In genomic region chr5:96797465-96797864, GRCm38 (mm10) we compare ENCODE assay signal across 21 mouse cellular contexts. TPM values are rescaled to one million over a fixed set of nuclear protein-coding genes. Genes with fewer than 3 reads are reported as not detected.
DNase-seq lines count a peak whose midpoint lies in the region; ATAC-seq and TF ChIP-seq lines count a peak whose summit lies in the region.
"Had no signal": no experiment of that assay in that cellular context is flagged by ENCODE, and none has a peak within 500 bp of the region (broad histone marks: within the 10 kb centered on the region; RNA-seq: fewer than 3 reads in every experiment).

No protein-coding gene starts in this region.

- DNase-seq in gastrocnemius, adult 2 months: no peak
- no peak for DNase-seq in gastrocnemius, postnatal 36 days
- DNase-seq in heart, adult 11 months: peak; percentile 53
- no peak for DNase-seq in heart, adult 8-10 months (ENCODE audit: low spot score)
- DNase-seq in lung, postnatal 0 days (ENCODE audit: low spot score): peak; percentile 57
- DNase-seq in lung, postnatal 25 days (ENCODE audit: low spot score): no peak
- DNase-seq: adrenal gland, adult 2 months; adrenal gland, adult 8-10 months; adrenal gland, postnatal 10 days; adrenal gland, postnatal 14 days; adrenal gland, postnatal 25 days; adrenal gland, postnatal 36 days; B cell, adult 2 months; cerebellum, adult 11 months; cerebellum, adult 11-12 months; cerebellum, adult 18-20 months had no signal

- TF ChIP-seq CTCF in gastrocnemius, adult 2 months (IDR thresholded peaks at IDR 0.05): no peak
- TF ChIP-seq CTCF in lung, postnatal 0 days (IDR thresholded peaks at IDR 0.05): no peak

- no peak overlapping the region for H3K4me2 ChIP-seq in lung, postnatal 0 days (replicated peaks; ENCODE audit: low read depth, low read length)

- H3K36me3 ChIP-seq in lung, postnatal 0 days (ENCODE audit: insufficient read depth, low read length): peaks cover 6% of the 10 kb centered on the region; the same call in 1 of the 2 replicates
- H3K36me3 ChIP-seq: G1E had no signal

- H3K9me3 ChIP-seq in lung, postnatal 0 days (ENCODE audit: low read length): no peaks in the 10 kb centered on the region
- H3K9me3 ChIP-seq: G1E had no signal

- H3K4me1 ChIP-seq in lung, postnatal 0 days (ENCODE audit: insufficient read depth, low read depth, low read length): peaks cover 11% of the 10 kb centered on the region; the same call in 1 of the 2 replicates

- 72% methylated on average over 6 of the region's 6 CpGs for WGBS in lung, postnatal 0 days

- no peaks in the 10 kb centered on the region for H3K27me3 ChIP-seq in lung, postnatal 0 days (replicated peaks; ENCODE audit: insufficient read depth, low read length)
- H3K27me3 ChIP-seq: CH12.LX, Patski had no signal

- ATAC-seq in lung, postnatal 0 days: peak; percentile 6; the same call in 1 of the 2 replicates
- ATAC-seq: activated CD4-positive, CD25-positive, alpha-beta regulatory T cell, adult 4 months; CD4-positive, CD25-positive, alpha-beta regulatory T cell, adult 4 months; Patski had no signal

- H3K27ac ChIP-seq in gastrocnemius, adult 2 months: peak overlapping the region; percentile 64; the same call in 1 of the 2 replicates
- H3K27ac ChIP-seq in lung, postnatal 0 days (ENCODE audit: low read length): peak overlapping the region; percentile 81; the same call in 1 of the 2 replicates

- H3K9ac ChIP-seq in lung, postnatal 0 days (replicated peaks; ENCODE audit: low read depth): no peak overlapping the region

- H3K4me3 ChIP-seq in gastrocnemius, adult 2 months: no peak overlapping the region; the same call in 1 of the 2 replicates
- H3K4me3 ChIP-seq in lung, postnatal 0 days (ENCODE audit: low read depth, low read length): no peak overlapping the region

- peak; percentile 84 for TF ChIP-seq EP300 in lung, postnatal 0 days (IDR thresholded peaks at IDR 0.05)

- intact Hi-C loops in gastrocnemius, adult 2 months (cut with DNase I): no loop called here
- intact Hi-C loops in gastrocnemius, postnatal 36 days (cut with DNase I): no loop called here

RNA-seq across cellular contexts. Expression of gene Anxa3, which starts 4.3 kb away (rescaled TPM):
- 10 to 100 TPM; 11.9 to 22.3 TPM for total RNA-seq in gastrocnemius, adult 2 months (2021)
- total RNA-seq in gastrocnemius, postnatal 36 days (2021): 10 to 100 TPM; 13.2 to 13.3 TPM
- 10 to 100 TPM; 21.1 to 30.2 (median 26.6) TPM for total RNA-seq in heart, adult 8-10 months (2022)
- 436 and 556 TPM in 2 replicates for polyA plus RNA-seq in lung, postnatal 0 days (2015; fragmentation: Nextera tagmentation; extraction: Ambion mirVana)
- polyA plus RNA-seq: G1E had no signal

Comparison
In these comparisons a context has a peak if more than half of its experiments do, and no peak if none do; other contexts are left out.
1. DNase-seq: peak in heart, adult 11 months (single experiment) and lung, postnatal 0 days (single experiment); none in gastrocnemius, adult 2 months (single experiment), gastrocnemius, postnatal 36 days (0 of 2), heart, adult 8-10 months (single experiment) and lung, postnatal 25 days (single experiment).